Mouse (Mus musculus) fat pad, adult 2 months (tissue): ENCODE data around the gene Dcxr.
"Not testable (repeated sequence)": the region's sequence is repeated elsewhere in the genome, so short reads cannot be mapped to it uniquely, and the experiment has no call there.

ENCODE experiments used
- DNase-seq: peaks from one replicate; pipeline ENCODE4 v3.0.0-alpha.2; 2011; ENCODE audit warnings: low read depth, low spot score; ENCODE audit errors: extremely low read depth

Gene Dcxr

GRCm38 (mm10) chr11:120727169-120727527 is at the start of gene Dcxr:
TSS of gene Dcxr (minus strand) at chr11:120727281.
- DNase-seq = peak; percentile 76

- no peak for DNase-seq
These were observed 48.8 kb upstream of the Dcxr start for GRCm38 (mm10) chr11:120775774-120776469.

GRCm38 (mm10) chr11:120773463-120774190 is 46.5 kb upstream of the Dcxr start:
- DNase-seq = no peak

GRCm38 (mm10) chr11:120772749-120773148 is 45.7 kb upstream of the Dcxr start:
- no peak for DNase-seq

GRCm38 (mm10) chr11:120768206-120768605 is 41.1 kb upstream of the Dcxr start:
- DNase-seq = no peak

- not testable (repeated sequence) for DNase-seq
These were observed 39.9 kb upstream of the Dcxr start for GRCm38 (mm10) chr11:120767023-120767422.

- DNase-seq = not testable (repeated sequence)
These were observed 36.3 kb upstream of the Dcxr start for GRCm38 (mm10) chr11:120763121-120763999.

- DNase-seq = not testable (repeated sequence)
These were observed 35.6 kb upstream of the Dcxr start, which contains the start of gene Hmga1b for GRCm38 (mm10) chr11:120762672-120763041. TSS of gene Hmga1b (plus strand) at chr11:120762794.

GRCm38 (mm10) chr11:120761811-120762671 is 35.0 kb upstream of the Dcxr start:
- DNase-seq = no peak

- no peak for DNase-seq
These were observed 33.2 kb upstream of the Dcxr start for GRCm38 (mm10) chr11:120760236-120760635.

- DNase-seq = no peak
These were observed 24.5 kb upstream of the Dcxr start for GRCm38 (mm10) chr11:120751606-120752005.

GRCm38 (mm10) chr11:120749430-120749829 is 22.3 kb upstream of the Dcxr start:
- DNase-seq = no peak

- DNase-seq = no peak
These were observed 20.9 kb upstream of the Dcxr start for GRCm38 (mm10) chr11:120747974-120748373.

- no peak for DNase-seq
These were observed 17.1 kb upstream of the Dcxr start for GRCm38 (mm10) chr11:120744121-120744701.

GRCm38 (mm10) chr11:120740981-120741380 is 13.9 kb upstream of the Dcxr start:
- no peak for DNase-seq

- no peak for DNase-seq
These were observed 9.3 kb upstream of the Dcxr start for GRCm38 (mm10) chr11:120736424-120736823.

- no peak for DNase-seq
These were observed 6.4 kb upstream of the Dcxr start for GRCm38 (mm10) chr11:120733521-120733920.

GRCm38 (mm10) chr11:120731858-120732680 is 5.0 kb upstream of the Dcxr start, which contains the start of gene Cbr2:
TSS of gene Cbr2 (minus strand) at chr11:120732114.
- peak; percentile 81 for DNase-seq

- no peak for DNase-seq
These were observed 4.3 kb upstream of the Dcxr start for GRCm38 (mm10) chr11:120731395-120731794.
